Mouse (Mus musculus): ENCODE results near the gene Hcls1. TPM values are rescaled to one million over a fixed set of nuclear protein-coding genes. Genes with fewer than 3 reads are reported as not detected.

Hcls1 gene
- 2.3 and 3.5 TPM in 2 replicates for polyA plus RNA-seq (2021; fragmentation: Nextera tagmentation)
- long read RNA-seq, experiment 1, transcript Hcls1-201 (14 exons, 2,016 nt), result major isoform, 8 of 8 reads
- long read RNA-seq, experiment 1, partial matches to known transcripts, result 0 of 8 reads
- long read RNA-seq, experiment 1, other reads (novel, unspliced or antisense), result 0 of 8 reads
- long read RNA-seq, experiment 2, transcript Hcls1-201 (14 exons, 2,016 nt), result major isoform, 14 of 14 reads
- long read RNA-seq, experiment 2, partial matches to known transcripts, result 0 of 14 reads
- long read RNA-seq, experiment 2, other reads (novel, unspliced or antisense), result 0 of 14 reads

DNA sequence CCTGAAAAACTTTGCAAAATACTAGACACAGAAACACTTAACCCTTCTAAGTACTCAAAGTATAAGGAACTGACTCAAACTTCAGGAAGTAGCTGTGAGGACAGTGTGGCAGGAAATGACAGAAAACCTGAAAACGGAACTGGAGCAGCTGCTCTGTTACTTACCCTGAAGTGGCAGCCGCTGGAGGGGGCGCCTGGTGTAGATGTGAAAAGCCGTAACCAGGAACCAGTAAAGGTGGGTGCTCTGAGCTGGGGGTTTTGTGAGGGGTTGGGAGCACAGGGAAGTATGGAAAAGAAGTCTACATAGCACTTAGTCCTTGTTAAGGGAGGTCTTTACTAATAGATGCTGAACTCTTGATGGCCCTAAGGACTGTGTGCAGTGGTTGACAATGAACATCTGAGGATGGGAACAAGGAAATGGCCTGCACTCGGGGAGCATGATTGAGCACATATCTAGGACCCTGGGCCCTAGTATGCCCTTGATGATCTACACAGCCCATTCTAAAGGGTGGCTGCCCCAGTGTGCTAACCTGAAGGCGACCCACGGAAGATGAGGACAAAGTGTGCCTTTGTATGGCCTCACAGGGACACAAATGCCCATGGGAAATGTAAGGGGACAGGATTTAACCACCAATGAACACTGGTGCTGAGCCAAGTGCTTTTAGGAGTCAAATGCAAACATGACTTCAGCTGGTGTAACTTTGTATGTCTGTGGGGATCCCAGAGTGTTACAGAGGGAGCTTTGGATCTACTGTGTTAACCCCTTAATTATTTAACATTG lies at the start of gene Hcls1:
Gene Hcls1 (plus strand): TSS at position 143 of the 780 bp plus-strand sequence.

DNA sequence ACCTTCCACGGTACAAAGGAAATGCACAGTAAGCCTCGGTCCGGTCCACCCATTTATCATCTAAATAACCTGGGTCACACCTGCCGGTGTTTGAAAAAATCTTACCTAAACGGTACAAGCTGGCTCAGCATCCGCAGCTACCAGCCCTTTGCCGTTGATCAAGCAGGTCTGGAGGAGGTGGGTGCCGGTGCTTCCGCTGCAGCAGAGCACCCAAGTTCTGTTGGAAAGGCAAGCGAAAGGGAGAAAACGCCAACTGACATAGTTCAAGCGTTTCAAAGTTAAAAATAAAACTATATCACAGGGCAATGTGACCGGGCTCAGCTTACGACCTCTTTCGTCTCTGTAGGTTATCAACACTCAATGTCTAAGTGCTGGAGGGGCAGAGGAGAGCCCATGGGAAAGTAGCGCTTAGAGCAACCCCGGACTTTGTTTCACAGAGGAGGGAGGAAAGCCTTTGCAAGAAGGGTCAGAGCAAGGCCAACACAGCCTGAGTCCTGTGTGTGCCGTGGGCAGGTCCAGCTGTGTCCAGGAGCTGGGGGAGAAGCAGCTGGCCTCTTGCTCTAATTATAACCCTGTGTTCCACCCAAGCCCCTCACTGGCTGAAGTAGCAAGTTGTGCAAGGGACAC lies 55.3 kb downstream of the Hcls1 start, which contains the start of gene Fbxo40:
Gene Fbxo40 (minus strand): TSS at position 469 of the 627 bp plus-strand sequence.

GRCm38 (mm10) chr16:37011061-37011921 lies 76.5 kb downstream of the Hcls1 start, which contains the start of gene Polq:
Gene Polq (plus strand): TSS chr16:37011786.

Other genes starting within 250 kb of the Hcls1 start
- 0.30 and 0.40 TPM in 2 replicates for gene Ildr1, start 241.0 kb upstream of the Hcls1 start, polyA plus RNA-seq (2021; fragmentation: Nextera tagmentation)
- 27.2 and 30.3 TPM in 2 replicates for gene Slc15a2, start 150.0 kb upstream of the Hcls1 start, polyA plus RNA-seq (2021; fragmentation: Nextera tagmentation)
- gene Iqcb1, start 106.6 kb upstream of the Hcls1 start, polyA plus RNA-seq (2021; fragmentation: Nextera tagmentation), result 61.4 and 62.6 TPM in 2 replicates
- 2.5 and 2.6 TPM in 2 replicates for gene Eaf2, start 60.0 kb upstream of the Hcls1 start, polyA plus RNA-seq (2021; fragmentation: Nextera tagmentation)
- 148 and 173 TPM in 2 replicates for gene Golgb1, start 59.8 kb upstream of the Hcls1 start, polyA plus RNA-seq (2021; fragmentation: Nextera tagmentation)
- gene Fbxo40, start 55.5 kb downstream of the Hcls1 start, polyA plus RNA-seq (2021; fragmentation: Nextera tagmentation), result not detected in 2 replicates
- 0.18 and 0.24 TPM in 2 replicates for gene Polq, start 76.8 kb downstream of the Hcls1 start, polyA plus RNA-seq (2021; fragmentation: Nextera tagmentation)